Mouse (Mus musculus): ENCODE data around the gene Nlrp3.

GRCm38 (mm10) chr11:59514789-59515188, 26.6 kb upstream of the Nlrp3 start:
- TF ChIP-seq CTCF (IDR thresholded peaks at IDR 0.05; ENCODE audit: low read depth) (no peak), EP300 (IDR thresholded peaks at IDR 0.05; ENCODE audit: low read depth) (no peak)

All from liver, postnatal 0 days (tissue).